Mouse (Mus musculus) embryonic facial prominence, embryonic 13.5 days (tissue): ENCODE results near the gene Pnpla5. TPM values are rescaled to one million over a fixed set of nuclear protein-coding genes. Genes with fewer than 3 reads are reported as not detected.
"Not testable (repeated sequence)": the region's sequence is repeated elsewhere in the genome, so short reads cannot be mapped to it uniquely, and the experiment has no call there.

Source experiments
- ATAC-seq: fragments of 200-750 bp; cut with Nextera tagmentation; 2 replicates; pipeline ENCODE4 v1.8.0; 2017; ENCODE audit warnings: low read depth; ENCODE audit not compliant: insufficient number of reproducible peaks, insufficient read depth, low FRiP score, low TSS enrichment
- H3K27ac ChIP-seq: fragments of 300-500 bp; sonication (generic); 2 replicates; pipeline ENCODE4 v1.5.1; 2015; ENCODE audit warnings: moderate library complexity, mild to moderate bottlenecking, inconsistent platforms
- H3K27me3 ChIP-seq: fragments of 300-500 bp; sonication (generic); 2 replicates; pipeline ENCODE4 v1.6.1; 2015; ENCODE audit warnings: mild to moderate bottlenecking, inconsistent platforms
- H3K36me3 ChIP-seq: fragments of 300-500 bp; sonication (generic); 2 replicates; pipeline ENCODE4 v1.6.1; 2015; ENCODE audit warnings: mild to moderate bottlenecking, inconsistent platforms
- H3K4me1 ChIP-seq: fragments of 300-500 bp; sonication (generic); 2 replicates; pipeline ENCODE4 v1.6.1; 2015; ENCODE audit warnings: inconsistent platforms
- H3K4me2 ChIP-seq: fragments of 300-500 bp; sonication (generic); 2 replicates; pipeline ENCODE4 v1.6.1; 2015; ENCODE audit warnings: moderate library complexity, mild to moderate bottlenecking, inconsistent platforms
- H3K4me3 ChIP-seq: fragments of 300-500 bp; sonication (generic); 2 replicates; pipeline ENCODE4 v1.5.1; 2015; ENCODE audit warnings: mild to moderate bottlenecking, inconsistent platforms
- H3K9ac ChIP-seq: fragments of 300-500 bp; sonication (generic); 2 replicates; pipeline ENCODE4 v1.6.1; 2015; ENCODE audit warnings: mild to moderate bottlenecking, inconsistent platforms
- H3K9me3 ChIP-seq: fragments of 300-500 bp; sonication (generic); 2 replicates; pipeline ENCODE4 v1.6.1; 2016; ENCODE audit warnings: inconsistent platforms
- WGBS: fragments of 180-500 bp; shearing (Covaris S2); methylation state at CpG from one replicate; pipeline ENCODE4 v1.1.7; 2015; ENCODE audit warnings: mixed read lengths; 5-methylcytosine and 5-hydroxymethylcytosine counted together
- polyA plus RNA-seq: library from polyadenylated mRNA; unstranded; fragments of >200 nt; fragmentation: Nextera tagmentation; extraction: Ambion mirVana; gene quantifications from 2 replicates; pipeline ENCODE4 v1.2.1, GENCODE M21; 2015

The Pnpla5 gene
- not detected in 2 replicates for polyA plus RNA-seq

DNA sequence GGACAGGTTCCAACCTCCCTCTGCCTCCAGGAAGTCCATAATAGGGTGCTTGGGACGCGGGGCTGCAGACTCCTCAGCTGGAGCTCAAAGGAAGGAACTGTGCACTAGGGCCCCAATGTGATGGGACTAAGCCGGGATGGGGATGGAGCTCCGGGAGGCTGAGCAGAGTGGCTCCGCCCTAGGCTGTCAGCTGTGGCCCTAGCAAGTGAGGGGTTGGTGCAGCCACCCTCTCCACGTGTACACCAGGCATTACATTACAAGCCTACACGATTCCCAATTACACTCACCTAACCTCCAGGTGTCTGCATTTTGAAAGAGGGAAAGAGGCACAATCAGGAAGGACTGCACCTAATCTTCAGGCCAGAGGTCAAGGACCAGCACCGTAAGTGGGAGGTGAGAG lies at the start of gene Pnpla5:
TSS of gene Pnpla5 (minus strand) at position 101 of the 400 bp plus-strand sequence.
- no peaks in the 10 kb centered on the region for H3K9me3 ChIP-seq
- H3K36me3 ChIP-seq = no peaks in the 10 kb centered on the region
- H3K27ac ChIP-seq = no peak within 1 kb of the TSS
- ATAC-seq = no peak
- no peak within 1 kb of the TSS for H3K9ac ChIP-seq
- H3K4me1 ChIP-seq = no peaks in the 10 kb centered on the region
- H3K27me3 ChIP-seq = no peaks in the 10 kb centered on the region
- no peak within 1 kb of the TSS for H3K4me2 ChIP-seq
- WGBS = 60% methylated on average over 8 of the region's 8 CpGs
- no peak within 1 kb of the TSS for H3K4me3 ChIP-seq

DNA sequence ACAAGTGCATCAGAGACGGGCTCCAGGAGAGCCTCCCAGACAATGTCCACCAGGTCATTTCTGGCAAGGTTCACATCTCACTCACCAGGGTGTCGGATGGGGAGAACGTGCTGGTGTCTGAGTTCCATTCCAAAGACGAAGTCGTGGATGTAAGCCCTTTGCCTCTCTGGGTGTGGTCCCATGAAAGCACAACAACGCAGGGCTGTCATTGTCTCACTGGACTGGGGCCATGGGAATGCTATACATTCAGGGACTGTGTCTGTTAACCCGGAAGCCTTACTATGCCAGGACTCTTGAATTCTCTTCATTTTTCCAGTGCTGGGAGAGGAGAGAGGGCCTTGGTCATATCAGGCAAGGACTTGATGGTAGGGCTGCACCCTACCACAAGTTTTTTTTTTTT lies 48.2 kb upstream of the Pnpla5 start:
- Histone ChIP-seq H3K27me3 (peaks cover 20% of the 10 kb centered on the region), H3K9me3 (no peaks in the 10 kb centered on the region), H3K4me2 (no peak overlapping the region), H3K27ac (no peak overlapping the region), H3K36me3 (no peaks in the 10 kb centered on the region), H3K9ac (no peak overlapping the region), H3K4me3 (no peak overlapping the region), H3K4me1 (peaks cover 14% of the 10 kb centered on the region)
- ATAC-seq = no peak
- 84% methylated on average over 7 of the region's 7 CpGs for WGBS

DNA sequence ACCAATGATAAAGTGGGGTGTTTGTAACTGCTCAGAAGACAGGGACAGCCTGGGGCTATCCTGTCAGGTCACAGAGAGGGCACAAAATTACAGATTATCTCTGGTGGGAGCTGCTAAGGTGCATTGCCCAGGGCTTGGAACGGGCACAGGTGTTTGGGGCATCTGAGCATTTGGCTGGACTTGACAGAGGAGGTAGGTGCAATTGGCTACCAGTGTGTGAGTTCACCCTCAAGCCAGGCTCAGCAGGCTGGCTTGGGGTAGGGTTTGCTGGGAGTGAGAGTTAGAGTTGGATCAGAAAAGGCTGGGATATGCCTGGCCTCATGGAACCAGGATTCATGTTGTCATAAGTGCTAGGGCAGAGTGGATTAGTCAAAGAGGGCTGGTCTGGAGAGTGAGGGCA lies 46.5 kb upstream of the Pnpla5 start:
- peaks cover 14% of the 10 kb centered on the region for H3K4me1 ChIP-seq
- H3K9ac ChIP-seq = no peak overlapping the region
- H3K4me2 ChIP-seq = no peak overlapping the region
- H3K27ac ChIP-seq = no peak overlapping the region
- no peaks in the 10 kb centered on the region for H3K9me3 ChIP-seq
- H3K36me3 ChIP-seq = no peaks in the 10 kb centered on the region
- H3K4me3 ChIP-seq = no peak overlapping the region
- peaks cover 20% of the 10 kb centered on the region for H3K27me3 ChIP-seq
- 39% methylated on average over 1 of the region's 1 CpGs for WGBS
- no peak for ATAC-seq

DNA sequence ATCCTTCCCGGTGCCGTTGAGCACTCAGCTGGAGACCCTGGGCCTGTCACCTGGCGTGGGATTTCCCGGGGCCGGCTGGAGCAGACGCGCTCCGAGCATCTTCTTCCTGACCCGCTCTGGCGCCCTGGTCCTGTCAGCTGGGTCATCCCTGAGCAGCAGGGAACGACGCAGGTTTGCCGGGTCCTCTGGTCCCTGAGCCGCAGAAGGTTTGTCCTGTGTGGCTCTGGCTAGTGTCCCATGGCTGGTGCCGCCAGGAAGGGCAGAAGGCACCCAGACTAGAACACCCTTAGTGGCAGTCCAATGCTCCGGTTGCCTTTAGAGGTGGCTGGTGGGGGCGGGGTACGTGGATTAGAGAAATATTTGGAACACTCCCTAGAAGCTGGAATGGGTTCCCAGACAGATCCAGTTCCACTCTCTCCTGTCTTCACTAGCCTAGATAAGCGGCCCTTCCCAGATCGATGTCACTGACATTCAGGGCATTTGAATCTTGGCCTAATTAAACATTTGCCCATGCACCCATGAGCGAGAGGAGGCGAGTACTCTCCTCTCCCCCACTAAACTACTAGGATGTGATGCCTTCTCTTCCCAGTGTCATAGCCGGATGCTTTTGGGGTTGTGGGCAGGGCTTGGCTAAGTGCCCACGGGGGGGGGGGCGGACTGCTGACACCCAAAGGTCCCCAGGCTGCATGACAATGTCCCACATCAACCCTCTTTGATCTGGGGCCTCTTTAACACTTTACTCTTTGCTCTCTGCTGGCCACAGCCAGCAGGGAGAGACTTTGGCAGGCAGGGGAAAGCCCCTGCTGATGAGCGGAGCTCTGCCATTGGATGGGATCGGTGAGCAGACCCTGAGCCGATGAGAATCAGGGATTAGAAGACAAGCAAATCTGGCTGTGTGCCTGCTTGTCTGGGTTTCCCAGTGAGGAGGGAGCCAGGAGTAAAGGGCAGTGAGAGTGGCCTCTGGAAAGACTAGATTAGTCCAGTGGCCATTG lies 45.5 kb upstream of the Pnpla5 start:
- no peaks in the 10 kb centered on the region for H3K9me3 ChIP-seq
- no peak overlapping the region for H3K27ac ChIP-seq
- H3K4me1 ChIP-seq = peaks cover 14% of the 10 kb centered on the region
- peak overlapping the region; percentile 57 for H3K4me3 ChIP-seq
- H3K36me3 ChIP-seq = no peaks in the 10 kb centered on the region
- H3K4me2 ChIP-seq = peak overlapping the region; percentile 91
- ATAC-seq = no peak
- H3K27me3 ChIP-seq = peaks cover 20% of the 10 kb centered on the region
- peak overlapping the region; percentile 69 for H3K9ac ChIP-seq
- under 1% methylated on average over 28 of the region's 28 CpGs for WGBS

DNA sequence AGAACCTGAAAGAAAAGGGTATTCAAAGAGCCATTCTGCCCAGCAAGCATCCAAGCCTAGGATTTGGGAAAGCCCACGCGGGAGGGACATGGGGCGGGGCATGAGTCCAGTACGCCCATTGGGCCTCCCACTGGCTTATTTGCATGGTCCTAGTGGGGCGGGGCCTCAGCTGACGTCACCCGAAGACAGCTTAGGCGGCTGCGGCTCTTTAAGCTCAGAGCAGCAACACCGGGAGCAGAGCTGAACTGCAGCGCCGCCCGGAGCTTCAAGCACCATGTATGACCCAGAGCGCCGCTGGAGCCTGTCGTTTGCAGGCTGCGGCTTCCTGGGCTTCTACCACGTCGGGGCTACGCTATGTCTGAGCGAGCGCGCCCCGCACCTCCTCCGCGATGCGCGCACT lies 44.6 kb upstream of the Pnpla5 start, which contains the start of gene Pnpla3:
TSS of gene Pnpla3 (plus strand) at position 238 of the 400 bp plus-strand sequence.
- Histone ChIP-seq H3K27me3 (peaks cover 20% of the 10 kb centered on the region), H3K4me3 (peak within 1 kb of the TSS; percentile 57), H3K4me1 (peaks cover 14% of the 10 kb centered on the region), H3K27ac (no peak within 1 kb of the TSS), H3K4me2 (peak within 1 kb of the TSS; percentile 91), H3K36me3 (no peaks in the 10 kb centered on the region), H3K9ac (peak within 1 kb of the TSS; percentile 69), H3K9me3 (no peaks in the 10 kb centered on the region)
- 0% methylated on average over 28 of the region's 28 CpGs for WGBS
- ATAC-seq = peak; percentile 97

DNA sequence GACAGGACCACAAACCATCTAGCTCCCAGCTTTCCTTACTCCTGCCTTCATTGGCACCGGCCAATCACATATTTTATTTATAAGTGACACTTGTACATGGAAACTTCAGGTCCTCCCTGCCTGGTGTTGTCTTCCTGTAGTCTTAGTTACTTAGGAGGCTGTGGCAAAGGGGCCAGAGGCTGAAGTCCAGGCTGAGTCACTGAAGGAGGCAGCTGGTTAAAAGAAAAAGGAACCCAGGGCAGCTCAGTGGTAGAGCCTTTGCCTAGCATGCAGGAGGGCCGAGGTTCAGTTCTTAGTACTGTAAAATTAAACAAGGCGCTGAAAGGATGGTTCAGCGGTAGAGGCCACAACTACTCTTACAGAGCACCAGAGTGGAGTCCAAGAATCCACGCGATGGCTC lies 43.8 kb upstream of the Pnpla5 start:
- no peak overlapping the region for H3K9ac ChIP-seq
- H3K4me1 ChIP-seq = peaks cover 14% of the 10 kb centered on the region
- H3K36me3 ChIP-seq = no peaks in the 10 kb centered on the region
- no peak overlapping the region for H3K27ac ChIP-seq
- peak overlapping the region; percentile 91; the same call in 1 of the 2 replicates for H3K4me2 ChIP-seq
- H3K9me3 ChIP-seq = no peaks in the 10 kb centered on the region
- WGBS = 74% methylated on average over 6 of the region's 6 CpGs
- no peak for ATAC-seq
- H3K27me3 ChIP-seq = peaks cover 20% of the 10 kb centered on the region
- H3K4me3 ChIP-seq = no peak overlapping the region

DNA sequence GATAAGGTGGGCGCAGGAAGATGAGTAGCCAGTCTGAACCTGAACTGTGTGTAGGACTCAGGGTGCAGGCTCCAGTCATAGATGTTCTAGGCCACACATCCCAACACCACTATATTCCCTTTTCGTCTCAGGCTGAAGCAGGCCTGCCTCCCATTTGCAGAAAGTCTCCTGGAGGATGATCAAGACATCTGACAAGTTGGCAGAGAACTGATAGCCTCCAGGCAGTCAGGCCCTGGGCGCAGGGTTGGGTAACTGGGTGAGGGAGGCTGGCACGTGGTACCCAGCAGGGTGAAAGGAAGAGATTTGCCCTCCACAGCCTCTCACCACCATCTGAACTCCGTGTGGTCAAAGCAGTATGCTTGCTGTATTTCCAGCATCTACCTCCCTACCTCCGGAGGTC lies 38.9 kb upstream of the Pnpla5 start:
- H3K9ac ChIP-seq = no peak overlapping the region
- H3K4me3 ChIP-seq = no peak overlapping the region
- no peak overlapping the region for H3K27ac ChIP-seq
- H3K9me3 ChIP-seq = no peaks in the 10 kb centered on the region
- no peaks in the 10 kb centered on the region for H3K36me3 ChIP-seq
- no peaks in the 10 kb centered on the region for H3K27me3 ChIP-seq
- no peak overlapping the region for H3K4me2 ChIP-seq
- no peaks in the 10 kb centered on the region for H3K4me1 ChIP-seq
- 78% methylated on average over 6 of the region's 6 CpGs for WGBS
- ATAC-seq = no peak

DNA sequence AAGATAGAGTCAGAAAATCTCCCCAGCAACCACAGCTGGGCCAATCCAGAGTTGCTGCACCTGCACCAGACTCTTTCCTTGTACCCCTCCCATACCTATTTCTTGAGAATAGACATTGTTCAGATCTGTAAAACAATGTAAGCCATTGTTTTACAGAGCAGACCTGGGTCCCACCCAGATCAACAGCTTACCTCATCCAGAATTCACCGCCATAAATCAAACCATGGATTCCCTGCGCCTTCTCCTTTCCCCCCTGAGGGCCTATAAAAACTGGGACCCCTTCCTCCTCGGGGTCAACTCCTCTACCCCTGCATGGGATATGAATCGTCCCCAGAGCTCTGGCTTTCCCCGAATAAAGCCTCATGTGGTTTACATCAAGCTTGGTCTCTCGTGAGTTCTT lies 34.6 kb upstream of the Pnpla5 start:
- not testable (repeated sequence) for H3K36me3 ChIP-seq, H3K9me3 ChIP-seq, H3K27me3 ChIP-seq, H3K9ac ChIP-seq, H3K4me2 ChIP-seq, H3K4me1 ChIP-seq, ATAC-seq, H3K27ac ChIP-seq, H3K4me3 ChIP-seq
- WGBS = 73% methylated on average over 6 of the region's 6 CpGs

DNA sequence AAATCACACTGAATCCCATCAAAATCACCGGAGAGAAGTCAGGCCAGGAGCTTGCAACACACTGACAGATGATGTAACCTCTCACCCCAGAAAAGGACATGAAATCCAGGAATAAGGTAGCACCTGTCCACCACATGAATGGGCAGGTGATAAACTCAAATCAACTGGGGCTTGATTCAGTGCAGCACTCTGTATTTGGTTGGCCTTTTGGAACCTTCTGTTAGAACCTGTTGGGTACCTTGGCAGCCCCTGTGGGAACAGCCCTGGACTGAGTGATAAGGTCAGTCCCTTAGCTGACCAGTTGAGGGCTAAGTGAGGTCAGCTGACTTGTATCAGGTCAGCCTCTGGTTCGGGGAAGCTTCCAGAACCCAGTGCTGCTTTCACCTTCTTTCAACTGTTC lies 33.2 kb upstream of the Pnpla5 start:
- ATAC-seq = no peak

DNA sequence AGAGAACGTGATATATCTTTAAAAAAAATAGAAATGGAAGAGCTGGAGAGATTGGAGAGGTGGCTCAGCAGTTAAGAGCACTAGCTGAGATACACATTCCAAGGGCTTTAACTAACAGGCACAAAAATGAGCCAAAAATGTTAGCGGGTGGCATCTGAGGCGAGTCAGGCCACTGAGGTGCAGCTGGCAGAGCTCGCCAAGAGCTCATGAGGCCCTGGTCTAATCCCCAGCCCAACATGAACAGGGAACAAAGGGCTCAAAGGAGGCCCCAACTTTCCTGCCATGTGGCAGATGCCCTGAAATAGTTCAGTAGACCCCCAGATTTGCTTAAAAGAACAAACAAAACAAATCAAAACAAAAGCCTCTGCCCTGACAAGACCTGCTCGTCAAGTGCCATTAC lies 18.0 kb upstream of the Pnpla5 start:
- Histone ChIP-seq H3K27ac (no peak overlapping the region), H3K9me3 (no peaks in the 10 kb centered on the region), H3K27me3 (no peaks in the 10 kb centered on the region), H3K4me2 (no peak overlapping the region), H3K4me3 (no peak overlapping the region), H3K36me3 (no peaks in the 10 kb centered on the region), H3K9ac (no peak overlapping the region), H3K4me1 (no peaks in the 10 kb centered on the region)
- 60% methylated on average over 5 of the region's 5 CpGs for WGBS
- ATAC-seq = no peak

More for the DNA sequence above, 33.2 kb upstream of the Pnpla5 start:
- Histone ChIP-seq H3K27ac (no peak overlapping the region), H3K4me2 (no peak overlapping the region), H3K36me3 (no peaks in the 10 kb centered on the region), H3K4me3 (no peak overlapping the region), H3K9me3 (no peaks in the 10 kb centered on the region), H3K4me1 (no peaks in the 10 kb centered on the region), H3K9ac (no peak overlapping the region), H3K27me3 (no peaks in the 10 kb centered on the region)
- WGBS = 82% methylated on average over 2 of the region's 2 CpGs

DNA sequence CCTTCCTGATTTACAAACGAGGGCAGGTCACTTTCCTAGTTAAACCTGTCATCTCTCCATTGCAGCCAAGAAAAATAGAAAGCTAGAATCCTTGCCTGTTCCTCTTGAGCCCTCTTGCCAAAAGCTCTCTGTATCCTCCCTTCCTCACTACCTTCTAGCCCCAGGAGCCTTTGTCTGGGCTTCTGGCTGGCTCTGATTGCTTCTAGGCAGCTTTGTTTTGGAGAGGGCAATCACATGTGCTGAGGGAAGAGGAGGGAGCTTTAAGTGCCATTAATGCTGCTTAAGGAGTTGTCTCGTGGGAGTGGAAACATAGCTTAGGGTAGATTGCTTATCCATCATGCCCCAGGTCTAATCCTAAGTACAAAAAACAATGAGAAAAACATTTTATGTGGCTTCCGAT lies 17.1 kb upstream of the Pnpla5 start:
- WGBS = 46% methylated on average over 3 of the region's 3 CpGs
- ATAC-seq = no peak
- Histone ChIP-seq H3K36me3 (no peaks in the 10 kb centered on the region), H3K4me1 (no peaks in the 10 kb centered on the region), H3K4me2 (no peak overlapping the region), H3K4me3 (no peak overlapping the region), H3K27ac (no peak overlapping the region), H3K9me3 (no peaks in the 10 kb centered on the region; the same call in 1 of the 2 replicates), H3K27me3 (no peaks in the 10 kb centered on the region), H3K9ac (no peak overlapping the region)

DNA sequence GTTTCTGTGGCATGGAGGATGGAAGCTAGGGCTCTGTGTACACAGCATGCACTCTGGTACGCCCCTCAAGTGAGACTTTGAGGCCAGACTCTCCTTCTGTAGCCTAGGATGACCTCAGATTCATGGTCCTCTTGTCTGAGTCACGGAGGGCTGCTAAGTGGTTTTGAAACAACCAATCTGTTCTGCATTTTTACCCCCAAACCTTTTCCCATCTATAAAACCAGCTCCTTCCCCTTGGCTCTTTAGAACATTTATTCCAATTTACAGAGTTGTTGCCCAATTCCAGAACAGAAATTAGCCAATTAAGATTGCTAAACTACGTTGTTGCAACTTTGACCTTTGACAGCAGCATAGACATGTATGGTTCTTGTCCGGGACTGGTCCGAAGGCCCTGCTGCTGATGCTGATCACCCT lies 16.6 kb upstream of the Pnpla5 start:
- ATAC-seq = no peak
- no peaks in the 10 kb centered on the region for H3K36me3 ChIP-seq
- no peak overlapping the region for H3K9ac ChIP-seq
- H3K4me3 ChIP-seq = no peak overlapping the region
- no peaks in the 10 kb centered on the region; the same call in 1 of the 2 replicates for H3K9me3 ChIP-seq
- no peak overlapping the region for H3K4me2 ChIP-seq
- H3K27ac ChIP-seq = no peak overlapping the region
- H3K4me1 ChIP-seq = no peaks in the 10 kb centered on the region
- H3K27me3 ChIP-seq = no peaks in the 10 kb centered on the region
- WGBS = 72% methylated on average over 5 of the region's 5 CpGs
